15 mouse cellular contexts compared by ENCODE assay signal in genomic region chr3:137879313-137879712, GRCm38 (mm10). TPM values are rescaled to one million over a fixed set of nuclear protein-coding genes. Genes with fewer than 3 reads are reported as not detected.
A peak's percentile ranks its signal among the peaks of the same experiment; 100 is the strongest.
DNase-seq lines count a peak whose midpoint lies in the region; ATAC-seq and TF ChIP-seq lines count a peak whose summit lies in the region.
"Had no signal": no experiment of that assay in that cellular context is flagged by ENCODE, and none has a peak within 500 bp of the region (broad histone marks: within the 10 kb centered on the region; RNA-seq: fewer than 3 reads in every experiment).

No protein-coding gene starts in this region.

- CTCF ChIA-PET in Patski (lab: Charles Lee): interaction anchor here (1.1 to 2.0 kb wide), 3 partner anchors 9 to 112 kb away, joined by 6 to 7 read pairs (median 6); no protein-coding TSS in a partner anchor

- H3K27ac ChIP-seq in lung, postnatal 0 days (ENCODE audit: low read length): no peak overlapping the region
- H3K27ac ChIP-seq in liver, embryonic 12.5 days: 0 out of 2 replicates have a peak overlapping the region, but pooled peaks have one; percentile 41
- no peak overlapping the region for H3K27ac ChIP-seq in layer of hippocampus, adult 2 months
- H3K27ac ChIP-seq: heart, embryonic 10.5 days; limb, embryonic 13.5 days; midbrain, embryonic 13.5 days had no signal

- POLR2A ChIA-PET in Patski (lab: Charles Lee): interaction anchor here (0.6 to 2.0 kb wide), 3 partner anchors 12 to 42 kb away, joined by 3 to 14 read pairs (median 3); partner anchors contain the start of gene Dnajb14

- H3K4me2 ChIP-seq in lung, postnatal 0 days (replicated peaks; ENCODE audit: low read depth, low read length): no peak overlapping the region
- no peak overlapping the region for H3K4me2 ChIP-seq in liver, embryonic 12.5 days
- H3K4me2 ChIP-seq: limb, embryonic 13.5 days; midbrain, embryonic 13.5 days had no signal

- no peaks in the 10 kb centered on the region for H3K9me3 ChIP-seq in lung, postnatal 0 days (ENCODE audit: low read length)
- H3K9me3 ChIP-seq in liver, embryonic 12.5 days (replicated peaks): no peaks in the 10 kb centered on the region
- H3K9me3 ChIP-seq: heart, embryonic 10.5 days had no signal

- no peaks in the 10 kb centered on the region for H3K27me3 ChIP-seq in lung, postnatal 0 days (replicated peaks; ENCODE audit: insufficient read depth, low read length)
- no peaks in the 10 kb centered on the region for H3K27me3 ChIP-seq in Patski
- H3K27me3 ChIP-seq in liver, embryonic 12.5 days (replicated peaks): no peaks in the 10 kb centered on the region
- H3K27me3 ChIP-seq: limb, embryonic 13.5 days; midbrain, embryonic 13.5 days had no signal

- intact Hi-C loops in left cerebral cortex, postnatal 36 days (cut with DNase I): no loop called here

- 54% methylated on average over 3 of the region's 3 CpGs for WGBS in lung, postnatal 0 days
- 50% methylated on average over 3 of the region's 3 CpGs for WGBS in lung, adult 2 months
- WGBS in liver, embryonic 12.5 days (ENCODE audit: insufficient replicate concordance): 50% methylated on average over 3 of the region's 3 CpGs

- H3K36me3 ChIP-seq in lung, postnatal 0 days (ENCODE audit: insufficient read depth, low read length): no peaks in the 10 kb centered on the region
- peaks cover 8% of the 10 kb centered on the region for H3K36me3 ChIP-seq in liver, embryonic 12.5 days

- TF ChIP-seq EP300 in lung, postnatal 0 days (IDR thresholded peaks at IDR 0.05): no peak

- no peaks in the 10 kb centered on the region for H3K4me1 ChIP-seq in lung, postnatal 0 days (ENCODE audit: insufficient read depth, low read depth, low read length)
- peaks cover 3% of the 10 kb centered on the region; the same call in 1 of the 2 replicates for H3K4me1 ChIP-seq in lung, adult 2 months (ENCODE audit: control insufficient read depth, insufficient read depth, low read length)
- peaks cover 15% of the 10 kb centered on the region for H3K4me1 ChIP-seq in liver, embryonic 12.5 days
- H3K4me1 ChIP-seq: heart, embryonic 10.5 days; limb, embryonic 13.5 days; midbrain, embryonic 13.5 days had no signal

- DNase-seq in lung, postnatal 0 days (ENCODE audit: low spot score): peak; percentile 37
- DNase-seq in lung, adult 2 months: no peak
- DNase-seq in Patski (ENCODE audit: low read depth, low spot score): no peak
- no peak for DNase-seq in thymus, postnatal 36 days
- DNase-seq in left cerebral cortex, postnatal 36 days (ENCODE audit: low spot score in 2 of 2): no peak
- no peak for DNase-seq in layer of hippocampus, adult 2 months (ENCODE audit: low spot score in 2 of 2)
- DNase-seq: adrenal gland, adult 2 months; cerebellum, adult 18-20 months; heart, postnatal 14 days; lung, postnatal 14 days had no signal

- TF ChIP-seq CTCF in lung, postnatal 0 days (IDR thresholded peaks at IDR 0.05): no peak
- TF ChIP-seq CTCF in lung, adult 2 months (IDR thresholded peaks at IDR 0.05; ENCODE audit: insufficient read depth, low read length): no peak
- no peak for TF ChIP-seq CTCF in Patski (IDR thresholded peaks at IDR 0.05)
- TF ChIP-seq CTCF in layer of hippocampus, adult 2 months (conservative IDR thresholded peaks at IDR 0.05): no peak

- TF ChIP-seq POLR2A in lung, adult 2 months (IDR thresholded peaks at IDR 0.05; ENCODE audit: borderline replicate concordance, extremely low read depth, low read depth, low read length): no peak

- in situ Hi-C loops in Patski (cut with MboI; ENCODE audit: low pct_unique_long_range_greater_than_20kb): loop anchor here (10.0 kb wide), 1 partner anchor 565 kb away; the partner anchor contains the start of gene Adh5

- H3K9ac ChIP-seq in lung, postnatal 0 days (replicated peaks; ENCODE audit: low read depth): no peak overlapping the region
- H3K9ac ChIP-seq in liver, embryonic 12.5 days: no peak overlapping the region
- H3K9ac ChIP-seq: limb, embryonic 13.5 days; midbrain, embryonic 13.5 days had no signal

- ATAC-seq in lung, postnatal 0 days: peak; percentile 23
- ATAC-seq in Patski: peak; percentile 54
- 0 out of 2 replicates have a peak, but pooled peaks have one; percentile 15 for ATAC-seq in liver, embryonic 12.5 days
- 0 out of 2 replicates have a peak, but pooled peaks have one; percentile 13 for ATAC-seq in neutrophil, adult 5-6 weeks (ENCODE audit: extremely low read depth, insufficient number of reproducible peaks, low FRiP score, poor library complexity, severe bottlenecking)
- ATAC-seq: midbrain, embryonic 13.5 days had no signal

- no peak overlapping the region for H3K4me3 ChIP-seq in lung, postnatal 0 days (ENCODE audit: low read depth, low read length)
- H3K4me3 ChIP-seq in lung, adult 2 months (replicated peaks; ENCODE audit: extremely low read depth, low read depth, low read length): no peak overlapping the region
- no peak overlapping the region for H3K4me3 ChIP-seq in liver, embryonic 12.5 days
- no peak overlapping the region for H3K4me3 ChIP-seq in layer of hippocampus, adult 2 months
- H3K4me3 ChIP-seq: heart, embryonic 10.5 days; limb, embryonic 13.5 days; midbrain, embryonic 13.5 days had no signal

RNA-seq across cellular contexts. Expression of gene Dnajb14, which starts 11.8 kb away (rescaled TPM):
- polyA plus RNA-seq in lung, postnatal 0 days (2015; fragmentation: Nextera tagmentation; extraction: Ambion mirVana): 10.0 and 12.4 TPM in 2 replicates
- 3.7 and 6.1 TPM in 2 replicates for polyA plus RNA-seq in lung, adult 2 months (2012; rRNA removed)
- polyA plus RNA-seq in Patski (2021): 16.6 TPM
- polyA plus RNA-seq in liver, embryonic 12.5 days (2016; fragmentation: Nextera tagmentation; extraction: Ambion mirVana): 6.5 TPM in 2 replicates
- 12.8 and 13.4 TPM in 2 replicates for total RNA-seq in neutrophil, adult 5-6 weeks (2017)
- total RNA-seq in left cerebral cortex, postnatal 36 days (2021): 10 to 100 TPM; 43.9 to 48.8 TPM
- total RNA-seq in layer of hippocampus, adult 2 months (2021): 10 to 100 TPM; 52.7 to 52.9 TPM

RNA-seq across cellular contexts. Expression of gene H2afz, which starts 15.0 kb away (rescaled TPM):
- polyA plus RNA-seq in lung, postnatal 0 days (2015; fragmentation: Nextera tagmentation; extraction: Ambion mirVana): 577 and 614 TPM in 2 replicates
- 400 and 437 TPM in 2 replicates for polyA plus RNA-seq in lung, adult 2 months (2012; rRNA removed)
- 779 TPM for polyA plus RNA-seq in Patski (2021)
- 1,584 and 1,643 TPM in 2 replicates for polyA plus RNA-seq in liver, embryonic 12.5 days (2016; fragmentation: Nextera tagmentation; extraction: Ambion mirVana)
- 202 and 241 TPM in 2 replicates for total RNA-seq in neutrophil, adult 5-6 weeks (2017)
- total RNA-seq in left cerebral cortex, postnatal 36 days (2021): 100 to 1,000 TPM; 160 to 180 TPM
- 100 to 1,000 TPM; 142 to 147 TPM for total RNA-seq in layer of hippocampus, adult 2 months (2021)

RNA-seq across cellular contexts. Expression of gene Lamtor3, which starts 39.0 kb away (rescaled TPM):
- polyA plus RNA-seq in lung, postnatal 0 days (2015; fragmentation: Nextera tagmentation; extraction: Ambion mirVana): 114 and 122 TPM in 2 replicates
- polyA plus RNA-seq in lung, adult 2 months (2012; rRNA removed): 19.6 and 31.7 TPM in 2 replicates
- 110 TPM for polyA plus RNA-seq in Patski (2021)
- polyA plus RNA-seq in liver, embryonic 12.5 days (2016; fragmentation: Nextera tagmentation; extraction: Ambion mirVana): 72.6 and 77.5 TPM in 2 replicates
- total RNA-seq in neutrophil, adult 5-6 weeks (2017): 89.6 and 100 TPM in 2 replicates
- 10 to 100 TPM; 66.5 to 70.6 TPM for total RNA-seq in left cerebral cortex, postnatal 36 days (2021)
- 10 to 100 TPM; 64.4 to 65.3 TPM for total RNA-seq in layer of hippocampus, adult 2 months (2021)
